Mouse (Mus musculus) kidney, embryonic 14.5 days (tissue): ENCODE measurements around the gene Atrnl1. TPM values are rescaled to one million over a fixed set of nuclear protein-coding genes. Genes with fewer than 3 reads are reported as not detected.

Experiments used
- ATAC-seq: fragments of 200-750 bp; cut with Nextera tagmentation; 2 replicates; pipeline ENCODE4 v1.8.0; 2017; ENCODE audit warnings: moderate number of reproducible peaks, mild to moderate bottlenecking, moderate TSS enrichment, moderate library complexity; ENCODE audit not compliant: low FRiP score, low TSS enrichment
- H3K27ac ChIP-seq: fragments of 300-500 bp; sonication (generic); 2 replicates; pipeline ENCODE4 v1.5.1; 2014; ENCODE audit warnings: low read depth, mild to moderate bottlenecking, low read length, moderate library complexity, mixed read lengths
- H3K27me3 ChIP-seq: fragments of 300-500 bp; sonication (generic); 2 replicates; pipeline ENCODE4 v1.6.1; 2014; ENCODE audit warnings: mild to moderate bottlenecking, low read length; ENCODE audit not compliant: control insufficient read depth, insufficient read depth
- H3K36me3 ChIP-seq: fragments of 300-500 bp; sonication (generic); 2 replicates; pipeline ENCODE4 v1.6.1; 2014; ENCODE audit warnings: low read length, mixed read lengths; ENCODE audit not compliant: control insufficient read depth, insufficient read depth
- H3K4me1 ChIP-seq: fragments of 300-500 bp; sonication (generic); 2 replicates; pipeline ENCODE4 v1.6.1; 2014; ENCODE audit warnings: low read length, mixed read lengths; ENCODE audit not compliant: control insufficient read depth, insufficient read depth
- H3K4me2 ChIP-seq: fragments of 300-500 bp; sonication (generic); replicated peaks from 2 replicates; pipeline ENCODE4 v1.6.1; 2014; ENCODE audit warnings: low read depth, mild to moderate bottlenecking, low read length
- H3K4me3 ChIP-seq: fragments of 300-500 bp; sonication (generic); 2 replicates; pipeline ENCODE4 v1.5.1; 2014; ENCODE audit warnings: mild to moderate bottlenecking, low read length
- H3K9ac ChIP-seq: fragments of 300-500 bp; sonication (generic); 2 replicates; pipeline ENCODE4 v1.6.1; 2014; ENCODE audit warnings: low read depth, mild to moderate bottlenecking, low read length, moderate library complexity
- H3K9me3 ChIP-seq: fragments of 300-500 bp; sonication (generic); 2 replicates; pipeline ENCODE4 v1.6.1; 2016; ENCODE audit warnings: low read length; ENCODE audit not compliant: control insufficient read depth
- WGBS: fragments of 180-500 bp; shearing (Covaris S2); extraction: QIAGEN DNeasy Blood & Tissue Kit; methylation state at CpG from one replicate; pipeline ENCODE4 v1.1.7; 2014; 5-methylcytosine and 5-hydroxymethylcytosine counted together
- microRNA-seq: library from miRNA; unstranded; fragments of <30 nt; microRNA quantifications from one replicate; pipeline ENCODE4, GENCODE M21; 2016
- polyA plus RNA-seq: library from polyadenylated mRNA; unstranded; fragments of >200 nt; fragmentation: Nextera tagmentation; extraction: Ambion mirVana; gene quantifications from 2 replicates; pipeline ENCODE4 v1.2.1, GENCODE M21; 2014

Gene Atrnl1
- polyA plus RNA-seq, 1 experiment from 2014 or later: 10.5 TPM

GRCm38 (mm10) chr19:58178410-58178809, 567.6 kb downstream of the Atrnl1 start:
- Histone ChIP-seq H3K27ac (no peak overlapping the region), H3K4me1 (peaks cover 5% of the 10 kb centered on the region; the same call in 1 of the 2 replicates), H3K9ac (no peak overlapping the region), H3K9me3 (no peaks in the 10 kb centered on the region), H3K4me2 (no peak overlapping the region), H3K36me3 (no peaks in the 10 kb centered on the region), H3K4me3 (no peak overlapping the region), H3K27me3 (0 out of 2 replicates have a peak, but pooled peaks cover 2% of the 10 kb centered on the region)
- WGBS: 66% methylated on average over 10 of the region's 10 CpGs
- ATAC-seq: no peak

GRCm38 (mm10) chr19:58180773-58181172, 569.9 kb downstream of the Atrnl1 start:
- H3K27ac ChIP-seq: no peak overlapping the region

More at GRCm38 (mm10) chr19:58180773-58181172, 569.9 kb downstream of the Atrnl1 start:
- WGBS: 8% methylated on average over 5 of the region's 5 CpGs
- ATAC-seq: no peak
- no peaks in the 10 kb centered on the region for H3K9me3 ChIP-seq
- no peak overlapping the region; the same call in 1 of the 2 replicates for H3K9ac ChIP-seq
- 0 out of 2 replicates have a peak, but pooled peaks cover 2% of the 10 kb centered on the region for H3K27me3 ChIP-seq
- H3K4me2 ChIP-seq: 0 out of 2 replicates have a peak overlapping the region, but pooled peaks have one; percentile 10
- H3K4me1 ChIP-seq: peaks cover 5% of the 10 kb centered on the region; the same call in 1 of the 2 replicates
- H3K36me3 ChIP-seq: no peaks in the 10 kb centered on the region
- H3K4me3 ChIP-seq: no peak overlapping the region

Small RNA genes lying within 50 kb of the gene (microRNA-seq; reads per million reads assigned to microRNA genes)
- gene Mir5623: 2.3 reads per million, percentile 6 among the genes with 10 or more reads in this experiment

Other genes with a start within 250 kb of the Atrnl1 start
- gene Trub1, start 158.1 kb upstream of the Atrnl1 start, polyA plus RNA-seq: 23.4 and 33.9 TPM in 2 replicates